Mouse (Mus musculus): Measurements from ENCODE around the gene Gm5475. TPM values are rescaled to one million over a fixed set of nuclear protein-coding genes. Genes with fewer than 3 reads are reported as not detected.
A peak's percentile ranks its signal among the peaks of the same experiment; 100 is the strongest.

Gm5475 gene
- total RNA-seq, 2 experiments from 2014 or later = not detected

DNA sequence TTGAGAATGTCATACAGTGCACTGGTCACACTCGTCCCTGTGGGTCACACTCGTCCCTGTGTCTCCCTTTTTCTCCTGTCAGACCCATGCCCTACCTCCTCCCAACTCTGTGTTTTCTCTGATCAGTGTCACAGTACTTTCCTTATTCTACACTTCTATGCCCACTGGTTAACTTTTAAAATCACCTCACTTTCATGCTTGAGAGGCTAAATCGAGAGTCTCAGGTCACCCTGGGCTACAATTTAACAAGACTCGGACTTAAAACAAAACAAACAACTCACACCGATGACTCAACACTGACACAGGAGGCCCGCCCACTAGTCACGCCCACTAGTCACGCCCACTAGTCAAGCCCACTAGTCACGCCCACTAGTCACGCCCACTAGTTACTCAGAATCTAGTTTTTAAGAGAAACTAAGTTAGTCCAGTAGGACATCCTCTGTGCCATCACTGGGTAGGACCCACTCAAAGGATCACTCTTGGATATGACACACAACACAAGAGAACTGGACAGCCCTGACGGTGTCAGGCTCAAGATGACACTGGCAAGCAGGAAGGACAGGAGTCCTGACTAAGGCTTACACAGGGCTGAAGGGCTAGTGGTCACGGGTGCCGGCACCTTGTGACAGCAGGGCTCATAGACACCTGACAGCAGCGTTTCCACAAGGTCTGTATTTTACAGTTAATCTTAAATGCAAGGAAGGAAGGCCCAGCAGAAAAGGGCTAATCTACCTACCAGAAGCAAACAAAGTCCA lies 10.9 kb upstream of the Gm5475 start:
- no peak for DNase-seq
- intact Hi-C loops (cut with DNase I) = no loop called here

DNA sequence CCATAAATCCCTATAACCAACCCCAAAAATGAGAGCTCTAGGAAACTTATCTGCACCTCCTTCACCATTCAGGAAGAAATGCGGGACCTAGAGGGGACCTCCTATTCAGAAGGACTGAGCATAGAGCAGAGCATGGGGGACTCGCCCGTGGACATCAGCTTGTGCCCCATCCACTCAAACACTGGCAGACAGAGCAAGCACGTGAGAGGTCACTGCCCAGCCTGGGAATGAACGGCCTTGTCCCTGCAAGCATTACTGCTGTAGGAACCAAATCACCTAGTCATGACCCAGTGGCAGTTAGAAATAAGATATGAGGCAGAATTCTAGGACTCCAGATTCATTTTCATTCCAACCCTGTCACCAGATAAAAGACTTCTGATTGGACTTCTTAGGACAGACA lies 10.2 kb upstream of the Gm5475 start:
- intact Hi-C loops (cut with DNase I) = no loop called here
- DNase-seq = no peak

DNA sequence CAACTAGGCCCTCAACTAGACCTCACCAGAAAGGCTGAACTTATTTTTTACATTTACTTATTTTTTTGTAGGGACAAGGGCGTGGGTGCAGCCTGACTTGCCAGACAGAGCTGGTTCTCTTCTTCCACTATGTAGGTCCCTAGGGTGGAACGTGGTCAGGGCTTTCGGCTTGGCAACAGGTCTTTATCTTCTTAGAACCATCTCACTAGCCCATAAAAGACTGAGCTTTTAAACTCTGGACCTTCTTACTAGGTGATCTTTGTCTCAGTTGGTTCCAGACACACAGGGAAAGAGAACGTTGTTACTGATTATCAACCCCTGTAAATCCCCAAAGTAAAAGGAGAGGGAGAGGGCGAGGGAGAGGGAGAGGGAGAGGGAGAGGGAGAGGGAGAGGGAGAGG lies 8.6 kb upstream of the Gm5475 start:
- no peak for DNase-seq
- intact Hi-C loops (cut with DNase I) = no loop called here

DNA sequence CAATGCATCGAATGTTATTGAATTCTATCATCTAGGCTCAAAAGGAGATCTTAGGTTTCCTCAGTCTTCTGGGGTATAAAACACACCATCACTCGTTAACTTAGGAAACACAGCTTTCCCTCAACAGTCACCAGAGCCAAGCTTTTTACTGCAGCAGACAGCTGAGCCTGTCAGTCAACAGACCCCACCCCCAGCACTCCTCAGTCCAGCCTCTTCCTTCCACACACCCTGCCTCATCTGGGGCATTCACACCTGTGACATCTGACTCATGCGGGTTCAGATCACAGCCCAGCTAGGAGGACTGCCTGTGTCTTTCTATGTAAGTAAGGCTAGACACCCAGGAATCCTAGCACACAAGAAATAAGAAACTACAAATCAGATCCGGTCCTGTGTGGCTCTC lies 7.9 kb upstream of the Gm5475 start:
- intact Hi-C loops (cut with DNase I) = no loop called here
- DNase-seq = no peak

- intact Hi-C loops (cut with DNase I) = no loop called here
- DNase-seq = no peak
Measured at GRCm38 (mm10) chr15:100414942-100415341, 7.0 kb upstream of the Gm5475 start.

- intact Hi-C loops (cut with DNase I) = no loop called here
- DNase-seq = no peak
Measured at GRCm38 (mm10) chr15:100415684-100416083, 6.3 kb upstream of the Gm5475 start.

- intact Hi-C loops (cut with DNase I) = no loop called here
Measured at GRCm38 (mm10) chr15:100417854-100418450, 4.0 kb upstream of the Gm5475 start.

GRCm38 (mm10) chr15:100419311-100419710 lies 2.6 kb upstream of the Gm5475 start:
- intact Hi-C loops (cut with DNase I) = no loop called here
- DNase-seq = no peak

More at GRCm38 (mm10) chr15:100417854-100418450, 4.0 kb upstream of the Gm5475 start:
- DNase-seq = no peak

- intact Hi-C loops (cut with DNase I) = no loop called here
- DNase-seq = no peak
Measured at GRCm38 (mm10) chr15:100419901-100420745, 1.8 kb upstream of the Gm5475 start.

GRCm38 (mm10) chr15:100421059-100421757 lies 739 bp upstream of the Gm5475 start:
- intact Hi-C loops (cut with DNase I) = no loop called here

DNA sequence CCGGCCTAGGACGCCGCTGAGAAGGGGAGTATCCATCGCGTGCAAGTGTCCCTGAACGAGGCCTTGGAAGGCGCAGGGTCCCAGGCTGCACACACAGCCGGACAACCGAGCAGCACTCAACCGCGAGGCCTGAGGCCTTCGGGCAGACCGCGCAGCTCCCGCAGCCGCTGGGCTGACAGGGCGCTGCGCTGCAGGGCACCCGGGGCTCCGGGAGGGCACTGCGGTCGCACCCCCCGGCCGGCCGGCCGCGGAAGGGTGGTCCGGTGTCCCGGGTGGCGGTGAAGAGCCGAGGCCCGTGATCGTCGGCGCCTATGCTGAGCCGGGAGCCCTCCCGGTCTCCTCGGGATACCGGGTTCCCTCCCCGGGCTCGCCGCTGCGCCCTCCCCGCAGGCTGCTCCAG lies 529 bp downstream of the Gm5475 start:
- no peak for DNase-seq
- intact Hi-C loops (cut with DNase I) = no loop called here

More at GRCm38 (mm10) chr15:100421059-100421757, 739 bp upstream of the Gm5475 start:
- no peak for DNase-seq

DNA sequence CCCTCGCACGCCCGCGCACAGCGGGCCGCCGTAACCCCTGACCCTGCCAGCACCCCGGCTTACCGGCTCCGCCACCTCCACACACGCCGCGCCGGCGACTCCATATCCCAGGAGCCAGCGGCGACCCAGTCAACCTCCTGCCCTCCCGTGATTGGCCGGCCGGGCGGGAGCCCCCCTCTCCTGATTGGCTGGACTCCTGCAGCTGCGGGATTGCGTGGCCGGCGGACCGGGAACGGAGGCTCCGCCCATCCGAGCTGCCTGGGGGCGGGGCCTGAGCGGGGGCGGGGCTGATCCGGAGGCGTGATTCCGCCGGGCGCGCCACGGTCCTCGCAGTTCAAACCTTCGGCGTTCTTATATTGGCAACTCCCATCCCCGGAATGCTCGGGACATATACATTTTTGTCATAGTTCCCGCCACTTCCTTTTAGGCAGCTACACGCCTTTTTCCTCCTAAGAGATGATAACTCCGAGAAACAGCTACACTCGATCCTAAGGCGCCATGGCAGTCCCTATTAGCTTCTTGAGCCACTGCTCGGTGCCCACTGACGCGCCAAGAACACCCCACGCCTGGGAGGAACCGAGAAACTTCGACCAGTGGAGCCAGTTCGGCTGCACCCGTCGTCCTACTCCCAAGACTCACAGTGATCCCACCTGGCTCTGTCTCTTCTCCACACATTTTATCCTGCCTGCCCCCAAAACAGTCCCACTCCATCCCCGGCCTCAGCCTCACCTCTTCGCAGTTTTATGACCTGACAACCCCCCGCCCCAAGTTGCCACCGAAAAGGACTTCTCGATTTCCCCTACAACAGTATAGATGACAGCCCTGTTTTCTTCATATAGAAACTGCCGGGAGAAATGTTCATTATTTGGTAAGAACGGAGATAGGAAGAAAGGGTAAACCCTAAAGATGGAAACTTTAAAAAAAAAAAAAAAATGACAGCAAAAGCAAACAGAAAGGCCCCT lies 1.2 kb downstream of the Gm5475 start:
- intact Hi-C loops (cut with DNase I) = no loop called here
- peak; percentile 90 to 97 for DNase-seq

- intact Hi-C loops (cut with DNase I) = no loop called here
- DNase-seq = no peak
Measured at GRCm38 (mm10) chr15:100423916-100424315, 2.0 kb downstream of the Gm5475 start.

DNA sequence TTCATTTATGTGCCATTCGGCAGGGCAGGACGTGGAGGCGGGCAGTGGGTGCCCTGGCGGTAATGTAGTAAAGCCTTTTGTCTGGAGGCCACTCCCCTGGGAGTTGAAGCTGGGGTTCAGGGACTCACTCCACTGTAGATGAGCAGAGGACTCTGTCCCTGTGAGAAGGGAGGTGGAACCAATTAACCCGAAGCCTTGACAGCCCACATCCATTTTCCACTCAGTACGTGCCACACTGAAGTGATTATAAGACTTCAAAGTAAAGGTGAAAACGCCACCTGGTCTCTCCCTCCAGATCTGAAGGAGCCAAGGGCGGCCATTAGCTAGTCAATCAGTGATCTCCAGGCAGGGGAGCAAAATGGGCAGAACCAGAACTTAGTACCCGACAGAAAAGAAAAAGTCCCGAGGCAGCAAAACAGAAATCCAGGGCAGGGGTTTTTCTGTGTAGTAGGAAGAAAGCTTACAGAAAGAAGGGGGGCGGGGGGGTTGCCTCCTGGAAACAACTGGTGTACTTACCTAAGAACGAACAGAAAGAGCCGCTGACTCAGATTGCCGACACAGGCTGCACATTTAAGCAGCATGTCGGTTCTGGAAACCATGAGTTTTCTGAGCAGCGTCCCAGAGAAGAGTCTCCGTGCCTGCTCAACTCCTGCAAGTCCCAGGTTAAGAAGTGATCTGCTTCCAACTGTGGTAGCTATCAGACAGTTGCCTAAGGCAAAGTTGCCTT lies 2.6 kb downstream of the Gm5475 start, which contains the start of gene Slc11a2:
Gene Slc11a2, minus strand, starts transcription at position 677 of the 727 bp plus-strand sequence.
- intact Hi-C loops (cut with DNase I) = no loop called here

DNA sequence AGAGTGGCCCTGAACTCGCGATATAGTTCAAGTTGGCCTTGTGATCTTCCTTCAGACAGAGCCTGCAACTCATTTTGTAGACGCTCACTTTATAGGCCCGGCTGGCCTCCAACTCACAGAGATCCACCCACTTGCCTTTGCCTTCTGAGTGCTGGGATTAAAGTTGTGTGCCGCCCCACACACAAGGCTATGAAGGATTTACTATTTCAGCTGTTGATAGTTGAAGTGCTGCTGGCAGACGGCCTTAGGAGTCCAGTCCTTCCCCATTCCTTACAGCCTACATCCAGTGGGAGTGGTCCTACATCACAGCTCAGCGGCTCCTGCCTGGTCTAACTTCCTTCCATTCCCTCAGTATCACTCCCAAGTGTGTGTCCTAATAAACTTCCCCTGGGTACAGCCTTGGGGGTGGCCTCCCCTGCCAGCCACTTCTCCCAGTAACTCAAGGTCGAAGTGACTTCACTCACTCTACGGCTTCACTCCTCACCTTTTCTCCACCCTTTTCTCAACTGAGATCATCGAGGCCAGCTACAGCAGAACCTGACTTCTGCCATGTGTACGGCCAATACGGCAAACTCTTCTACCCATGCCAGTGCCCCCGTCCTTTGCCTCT lies 6.5 kb downstream of the Gm5475 start:
- DNase-seq = no peak
- intact Hi-C loops (cut with DNase I) = no loop called here

More for the DNA sequence above, 2.6 kb downstream of the Gm5475 start, which contains the start of gene Slc11a2:
- DNase-seq = no peak

DNA sequence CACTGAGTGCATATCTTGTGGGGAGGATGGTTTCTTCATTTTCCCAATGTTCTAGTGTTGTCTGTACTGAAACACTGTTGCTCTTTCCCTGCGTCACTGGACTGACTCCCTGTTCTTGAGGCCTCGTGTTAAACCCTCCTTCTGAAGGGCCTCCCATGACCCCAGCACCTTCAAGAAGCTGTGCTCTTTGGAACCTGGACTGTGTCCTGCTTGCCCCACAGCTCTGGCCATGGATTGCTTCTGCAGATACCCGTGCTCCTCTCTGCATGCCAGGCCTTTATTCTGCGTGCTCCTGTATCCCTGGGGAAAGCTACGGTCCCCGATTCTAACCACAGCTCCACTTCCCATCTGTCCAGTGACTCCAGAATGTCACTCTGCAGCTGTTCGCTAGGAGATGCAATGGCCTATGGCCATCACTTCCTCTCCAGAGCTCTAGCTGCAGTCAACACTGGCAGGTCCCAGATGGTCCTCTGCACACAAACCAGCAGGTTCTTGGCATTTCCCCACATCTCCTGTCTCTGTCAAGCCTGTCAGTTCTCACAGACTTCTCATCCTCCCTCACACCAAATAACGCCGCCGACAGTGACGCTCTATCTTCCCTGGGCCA lies 8.1 kb downstream of the Gm5475 start:
- intact Hi-C loops (cut with DNase I) = no loop called here
- DNase-seq = no peak

GRCm38 (mm10) chr15:100433234-100433633 lies 11.3 kb downstream of the Gm5475 start:
- no peak for DNase-seq
- intact Hi-C loops (cut with DNase I) = no loop called here

- no peak for DNase-seq
- intact Hi-C loops (cut with DNase I) = no loop called here
Measured at GRCm38 (mm10) chr15:100436112-100436511, 14.2 kb downstream of the Gm5475 start.
